10 mouse cellular contexts compared by ENCODE assay signal in genomic region chr13:5869433-5869832, GRCm38 (mm10). TPM values are rescaled to one million over a fixed set of nuclear protein-coding genes. Genes with fewer than 3 reads are reported as not detected.
DNase-seq lines count a peak whose midpoint lies in the region; ATAC-seq and TF ChIP-seq lines count a peak whose summit lies in the region.
"Had no signal": no experiment of that assay in that cellular context is flagged by ENCODE, and none has a peak within 500 bp of the region (broad histone marks: within the 10 kb centered on the region; RNA-seq: fewer than 3 reads in every experiment).

No protein-coding gene starts in this region.

- no peak overlapping the region for H3K4me2 ChIP-seq in embryonic facial prominence, embryonic 12.5 days (replicated peaks)
- H3K4me2 ChIP-seq in heart, embryonic 11.5 days: no peak overlapping the region
- H3K4me2 ChIP-seq: neural tube, embryonic 13.5 days had no signal

- no peak for ATAC-seq in embryonic facial prominence, embryonic 12.5 days (ENCODE audit: insufficient number of reproducible peaks, insufficient read depth, low FRiP score, low TSS enrichment)
- no peak for ATAC-seq in heart, embryonic 11.5 days (replicated peaks; ENCODE audit: insufficient number of reproducible peaks, low FRiP score, low TSS enrichment)

- no peak for TF ChIP-seq CTCF in left cerebral cortex, adult 2 months (IDR thresholded peaks at IDR 0.05)

- H3K36me3 ChIP-seq in embryonic facial prominence, embryonic 12.5 days: peaks cover 36% of the 10 kb centered on the region
- H3K36me3 ChIP-seq in embryonic facial prominence, embryonic 10.5 days (replicated peaks): peaks cover 42% of the 10 kb centered on the region
- H3K36me3 ChIP-seq in heart, embryonic 11.5 days (ENCODE audit: control insufficient read depth, insufficient read depth, low read length): peaks cover 29% of the 10 kb centered on the region

- 38% methylated on average over 5 of the region's 5 CpGs for WGBS in embryonic facial prominence, embryonic 12.5 days
- 57% methylated on average over 5 of the region's 5 CpGs for WGBS in embryonic facial prominence, embryonic 10.5 days
- WGBS in heart, embryonic 11.5 days (ENCODE audit: insufficient replicate concordance): 57% methylated on average over 5 of the region's 5 CpGs

- intact Hi-C loops in left cerebral cortex, adult 2 months (cut with DNase I): no loop called here

- H3K4me3 ChIP-seq in embryonic facial prominence, embryonic 12.5 days: no peak overlapping the region
- H3K4me3 ChIP-seq in embryonic facial prominence, embryonic 10.5 days: no peak overlapping the region
- H3K4me3 ChIP-seq in left cerebral cortex, adult 2 months: peak overlapping the region; percentile 8; the same call in 1 of the 2 replicates
- no peak overlapping the region for H3K4me3 ChIP-seq in heart, embryonic 11.5 days (ENCODE audit: low read depth, low read length)
- H3K4me3 ChIP-seq: neural tube, embryonic 13.5 days had no signal

- peaks cover 20% of the 10 kb centered on the region for H3K4me1 ChIP-seq in embryonic facial prominence, embryonic 12.5 days
- H3K4me1 ChIP-seq in embryonic facial prominence, embryonic 10.5 days: peaks cover 27% of the 10 kb centered on the region
- H3K4me1 ChIP-seq in heart, embryonic 11.5 days (ENCODE audit: control insufficient read depth, insufficient read depth, low read length): peaks cover 27% of the 10 kb centered on the region

- H3K9ac ChIP-seq in embryonic facial prominence, embryonic 12.5 days: no peak overlapping the region
- H3K9ac ChIP-seq in heart, embryonic 11.5 days (ENCODE audit: low read depth, low read length): no peak overlapping the region
- H3K9ac ChIP-seq: neural tube, embryonic 13.5 days had no signal

- no peaks in the 10 kb centered on the region for H3K27me3 ChIP-seq in embryonic facial prominence, embryonic 12.5 days
- no peaks in the 10 kb centered on the region for H3K27me3 ChIP-seq in embryonic facial prominence, embryonic 10.5 days (replicated peaks; ENCODE audit: low read depth, poor library complexity, severe bottlenecking)
- no peaks in the 10 kb centered on the region for H3K27me3 ChIP-seq in heart, embryonic 11.5 days (ENCODE audit: control insufficient read depth, insufficient read depth, low read length)
- H3K27me3 ChIP-seq: neural tube, embryonic 13.5 days had no signal

- no peaks in the 10 kb centered on the region for H3K9me3 ChIP-seq in embryonic facial prominence, embryonic 12.5 days
- H3K9me3 ChIP-seq in embryonic facial prominence, embryonic 10.5 days: no peaks in the 10 kb centered on the region
- no peaks in the 10 kb centered on the region for H3K9me3 ChIP-seq in heart, embryonic 11.5 days (replicated peaks; ENCODE audit: control insufficient read depth, low read length)
- H3K9me3 ChIP-seq: neural tube, embryonic 13.5 days had no signal

- DNase-seq in embryonic facial prominence, embryonic 10.5 days (ENCODE audit: low spot score): no peak
- no peak for DNase-seq in left cerebral cortex, adult 2 months (ENCODE audit: extremely low spot score in 1 of 2, low spot score in 2 of 2)
- DNase-seq in left cerebral cortex, adult 18-20 months (ENCODE audit: low spot score in 2 of 2): no peak
- DNase-seq in naive thymus-derived CD4-positive, alpha-beta T cell, adult 2 months (ENCODE audit: low read depth): peak; percentile 36
- DNase-seq in cerebellum, postnatal 25 days: no peak
- no peak for DNase-seq in frontal cortex, adult 2 months (ENCODE audit: extremely low spot score in 1 of 2, low spot score in 1 of 2)
- DNase-seq: right cerebral cortex, postnatal 4 days had no signal

- H3K27ac ChIP-seq in embryonic facial prominence, embryonic 12.5 days: 0 out of 2 replicates have a peak overlapping the region, but pooled peaks have one; percentile 42
- H3K27ac ChIP-seq in embryonic facial prominence, embryonic 10.5 days (replicated peaks): no peak overlapping the region
- peak overlapping the region; percentile 72 for H3K27ac ChIP-seq in left cerebral cortex, adult 2 months
- H3K27ac ChIP-seq in heart, embryonic 11.5 days (ENCODE audit: low read depth, low read length): peak overlapping the region; percentile 64
- H3K27ac ChIP-seq: neural tube, embryonic 13.5 days had no signal

RNA-seq across cellular contexts. Expression of gene Klf6, which starts 8.2 kb away (rescaled TPM):
- 60.8 and 64.0 TPM in 2 replicates for polyA plus RNA-seq in embryonic facial prominence, embryonic 12.5 days (2016; fragmentation: Nextera tagmentation; extraction: Ambion mirVana)
- polyA plus RNA-seq in embryonic facial prominence, embryonic 10.5 days (2016; fragmentation: Nextera tagmentation; extraction: Ambion mirVana): 39.5 and 43.2 TPM in 2 replicates
- total RNA-seq in left cerebral cortex, adult 2 months (2021): 10 to 100 TPM; 49.0 to 55.1 TPM
- total RNA-seq in left cerebral cortex, adult 18-20 months (2021): 10 to 100 TPM; 52.9 to 58.0 TPM
- 54.4 and 62.4 TPM in 2 replicates for polyA plus RNA-seq in heart, embryonic 11.5 days (2014; fragmentation: Nextera tagmentation; extraction: Ambion mirVana)
- polyA plus RNA-seq in frontal cortex, adult 2 months (2012; rRNA removed): 18.1 and 20.9 TPM in 2 replicates
